Mouse (Mus musculus): ENCODE data around the gene Pik3r1.
A peak's percentile ranks its signal among the peaks of the same experiment; 100 is the strongest.

The Pik3r1 gene

DNA sequence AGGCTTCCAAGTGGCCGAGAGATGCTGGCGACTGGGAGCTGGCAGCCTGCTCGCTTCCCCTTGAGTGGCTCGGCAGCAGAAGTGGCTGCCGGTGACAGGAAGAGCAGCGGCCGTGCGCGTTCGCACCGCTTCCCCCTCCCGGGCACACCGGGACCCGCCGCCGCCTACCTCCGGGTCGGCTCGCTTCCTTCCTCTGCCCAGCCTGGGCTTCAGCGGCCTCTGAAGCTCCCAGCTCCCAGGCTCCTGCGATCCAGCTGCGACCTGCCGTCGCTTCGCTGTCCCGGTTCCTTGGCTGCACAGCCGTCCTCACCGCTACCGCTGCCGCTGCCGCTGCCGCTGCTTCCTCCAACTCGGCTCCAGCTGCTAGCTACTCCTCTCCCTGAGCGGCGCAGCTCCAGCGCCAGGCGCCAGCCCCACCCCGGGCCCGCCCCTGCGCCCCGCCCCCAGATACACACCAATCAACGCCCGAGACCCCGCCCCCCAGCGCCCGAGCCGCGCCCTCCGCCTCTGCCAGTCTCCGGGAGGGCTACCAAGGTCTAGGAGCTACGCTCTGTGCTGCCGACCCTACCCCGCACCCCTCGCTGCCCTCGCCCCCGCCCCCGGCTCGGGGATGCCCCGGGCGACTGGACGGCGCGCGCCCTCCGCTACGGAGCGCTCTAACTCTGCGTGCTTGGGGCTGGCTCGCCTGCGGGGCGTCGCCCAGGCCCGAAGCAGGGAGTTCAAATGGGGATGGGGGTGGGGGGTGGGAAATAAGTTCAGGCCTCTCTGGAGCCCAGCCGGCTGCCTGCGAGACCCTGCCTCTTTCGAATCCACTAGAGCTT lies at the start of gene Pik3r1:
Gene Pik3r1 (minus strand): TSS at position 409 of the 821 bp plus-strand sequence.
- DNase-seq, result peak; percentile 100

DNA sequence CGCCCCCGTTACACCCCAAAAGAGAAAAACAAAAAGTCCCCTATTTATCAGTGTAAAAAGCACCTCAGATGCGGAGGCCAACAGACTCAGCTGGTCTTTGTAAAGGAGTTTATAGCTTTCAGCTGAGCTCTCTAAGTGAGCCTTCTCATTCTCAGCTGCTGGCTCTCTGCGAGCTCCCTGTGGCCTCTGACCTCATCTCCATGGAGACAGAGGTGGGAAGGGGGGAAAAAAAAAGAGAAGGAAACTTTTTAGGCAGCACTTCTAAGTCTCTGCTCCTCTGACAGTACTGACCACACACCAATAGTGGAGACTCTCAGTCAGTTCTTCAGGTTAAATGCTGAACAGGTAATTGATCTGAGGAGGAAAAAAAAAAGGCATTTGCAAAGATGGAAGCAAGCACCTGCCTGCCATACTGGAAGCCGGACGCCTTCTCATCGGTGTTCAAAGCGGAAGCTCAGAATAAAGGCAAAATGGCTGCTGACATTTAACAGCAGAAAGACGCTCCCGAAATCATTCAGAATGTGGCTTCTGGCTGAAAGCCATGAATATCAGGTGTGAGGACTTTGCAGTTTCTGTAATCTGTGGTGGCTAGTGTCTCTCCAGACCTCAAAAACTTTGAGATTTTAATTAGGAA lies 45.4 kb upstream of the Pik3r1 start:
- peak; percentile 94 for DNase-seq

DNA sequence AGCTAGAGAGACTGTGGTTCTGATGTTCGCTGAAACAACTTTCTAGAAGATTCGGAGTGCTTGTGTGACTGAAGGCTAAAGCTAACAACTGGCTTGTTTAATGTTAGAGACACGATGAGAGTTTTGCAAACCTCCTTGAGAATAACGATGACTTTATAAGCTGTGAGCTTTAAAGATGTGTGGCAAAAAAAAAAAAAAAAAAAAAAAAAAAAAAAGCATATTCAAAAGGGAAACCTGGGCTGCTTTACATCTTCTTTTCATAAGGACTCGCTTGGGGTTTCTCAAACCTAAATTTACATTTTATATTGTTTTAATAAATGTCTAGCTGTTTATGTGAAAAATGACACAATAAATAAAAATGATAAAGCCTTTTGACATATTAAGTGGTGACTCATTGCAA lies 44.3 kb upstream of the Pik3r1 start:
- no peak for DNase-seq

DNA sequence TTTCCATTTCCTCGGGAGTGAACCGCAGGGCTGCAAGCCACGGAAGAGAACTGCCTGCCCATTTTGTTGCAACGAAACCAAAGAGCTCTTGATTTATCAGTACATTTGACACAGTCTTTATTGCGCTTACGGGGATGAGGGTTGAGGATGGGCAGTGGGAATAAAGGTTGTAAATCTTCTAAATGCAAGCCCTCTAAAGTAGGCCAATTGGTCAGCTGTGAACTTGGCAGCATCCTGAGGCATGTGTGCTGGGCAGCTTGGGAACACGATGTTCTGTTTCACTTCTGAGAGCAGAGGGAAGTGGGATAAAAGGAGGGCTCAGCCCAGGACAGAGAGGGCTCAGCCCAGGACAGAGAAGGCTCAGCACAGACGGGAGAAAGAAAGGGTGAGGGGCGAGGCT lies 43.9 kb upstream of the Pik3r1 start:
- DNase-seq, result peak; percentile 98

DNA sequence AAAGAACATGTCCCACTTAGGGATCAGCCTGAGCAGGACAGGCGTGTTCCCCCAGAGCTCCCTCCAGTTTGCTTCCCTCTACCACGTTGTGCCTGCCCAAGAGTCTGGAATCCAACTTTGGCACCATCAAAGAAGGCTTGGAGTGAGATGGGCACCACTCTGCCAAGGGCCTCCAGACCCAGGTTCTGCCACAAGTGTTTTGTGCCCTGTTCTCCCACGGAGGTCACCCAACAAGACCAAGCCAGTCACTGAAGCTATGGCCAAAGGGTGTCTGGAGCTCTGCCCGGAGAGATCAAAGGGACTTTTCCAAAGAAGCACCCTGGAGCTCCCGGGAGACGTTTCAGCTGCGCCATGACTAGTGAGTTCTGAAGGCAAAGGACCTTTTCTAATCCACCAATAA lies 42.6 kb upstream of the Pik3r1 start:
- DNase-seq, result peak; percentile 96

DNA sequence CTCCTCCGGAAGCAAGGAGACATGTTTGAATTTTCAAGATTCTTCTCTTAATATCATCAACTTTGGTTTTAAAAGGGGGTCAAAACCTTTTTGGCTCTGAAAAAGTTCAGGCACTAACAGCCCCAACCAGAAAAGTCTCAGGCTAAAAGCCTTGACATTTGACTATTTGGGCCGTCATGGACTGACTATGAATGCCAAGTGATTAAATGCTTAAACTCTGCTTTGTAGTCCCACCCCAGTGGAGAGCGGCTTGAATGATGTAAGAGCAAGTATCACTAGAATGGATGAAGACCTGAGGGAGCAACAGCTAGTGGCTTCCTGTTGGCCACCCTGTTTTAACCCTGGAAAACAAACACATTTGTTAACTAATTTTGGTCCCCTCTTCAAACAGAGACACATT lies 41.8 kb upstream of the Pik3r1 start:
- peak; percentile 88 for DNase-seq

DNA sequence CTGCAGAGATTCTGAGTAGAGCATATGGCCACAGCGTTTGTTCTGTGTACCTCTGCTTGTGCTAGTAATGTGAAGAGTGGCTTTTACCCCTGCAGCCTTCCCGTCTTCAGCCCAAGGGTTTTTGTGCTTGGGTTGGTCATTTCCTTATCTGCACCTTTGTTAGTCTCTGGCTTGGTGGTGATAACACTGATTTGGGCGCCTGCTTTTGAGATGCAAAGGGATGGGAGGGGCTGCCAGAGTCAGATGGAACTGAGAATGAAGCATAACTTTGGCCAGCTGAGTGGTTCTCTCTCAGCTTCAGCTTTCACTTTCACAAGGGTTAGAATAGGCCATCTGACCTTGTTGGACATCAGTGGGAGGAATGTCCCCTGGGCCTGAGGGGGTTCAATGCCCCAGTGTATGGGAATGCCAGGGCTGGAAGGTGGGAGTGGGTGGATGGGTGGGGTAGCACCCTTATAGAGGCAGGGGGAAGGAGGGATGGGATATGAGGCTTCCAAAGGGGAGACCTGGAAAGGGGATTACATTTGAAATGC lies 37.6 kb upstream of the Pik3r1 start:
- peak; percentile 89 for DNase-seq

DNA sequence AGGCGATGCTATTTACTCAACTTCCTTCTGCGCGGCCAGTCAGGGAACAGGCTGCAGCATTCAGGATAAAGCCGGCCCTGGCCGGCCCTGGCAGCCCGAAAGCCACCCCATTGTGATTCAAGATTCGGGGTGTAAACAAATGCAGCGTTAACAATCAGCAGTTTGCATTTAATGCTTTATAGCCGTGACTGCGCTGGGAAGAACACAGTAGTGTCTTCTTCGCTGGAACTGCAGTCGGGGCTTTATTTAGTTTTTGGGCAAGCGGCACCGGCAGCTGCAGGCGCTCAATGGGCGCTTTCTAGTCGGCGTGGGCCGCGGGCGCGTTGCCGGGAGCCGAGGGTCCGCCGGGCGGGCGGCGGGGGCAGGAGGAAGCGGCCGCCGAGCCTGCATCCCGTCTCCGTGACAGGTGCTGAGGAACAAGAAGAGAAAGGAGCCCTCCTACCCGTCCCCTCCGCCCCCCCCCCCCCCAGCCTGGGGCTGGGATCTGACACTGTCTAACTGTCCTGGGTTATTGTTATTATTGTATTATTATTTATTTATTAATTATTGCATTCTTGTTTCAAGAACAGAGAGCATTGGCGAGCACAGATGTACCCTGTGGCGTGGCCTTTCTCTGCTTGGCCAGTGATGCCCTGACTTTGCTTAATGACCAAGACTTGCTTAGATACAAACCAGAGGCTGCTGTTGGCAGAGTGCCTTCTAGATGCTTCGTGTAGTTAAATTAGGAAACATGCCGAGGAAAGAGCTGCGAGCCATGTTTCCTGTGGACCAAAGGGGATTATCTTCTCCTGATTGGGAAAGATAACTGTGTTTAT lies 33.6 kb upstream of the Pik3r1 start:
- peak; percentile 97 for DNase-seq

DNA sequence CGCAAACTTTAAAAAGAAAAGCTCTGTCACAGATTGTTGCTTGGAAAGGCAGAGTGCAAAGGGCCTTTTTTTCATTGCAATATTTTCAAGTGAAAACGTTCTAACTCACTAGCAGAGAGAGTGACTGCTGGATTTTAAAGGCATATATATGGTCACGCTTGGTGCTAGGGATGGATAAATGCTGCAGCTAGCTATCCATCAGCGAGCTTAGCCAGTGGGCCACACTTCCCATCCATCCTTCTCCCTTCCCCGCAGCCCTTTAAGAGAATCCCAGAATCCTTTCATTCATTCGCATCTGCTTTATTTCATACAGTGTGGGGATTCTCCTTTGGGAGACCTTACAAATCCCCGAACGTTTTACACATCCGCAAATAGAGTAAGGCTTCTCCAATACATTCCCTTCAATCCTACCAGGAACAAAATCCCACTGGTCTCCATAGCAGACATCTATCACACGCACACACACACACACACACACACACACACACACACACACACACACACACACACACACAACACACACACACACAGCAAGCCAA lies 32.9 kb upstream of the Pik3r1 start:
- DNase-seq, result no peak

DNA sequence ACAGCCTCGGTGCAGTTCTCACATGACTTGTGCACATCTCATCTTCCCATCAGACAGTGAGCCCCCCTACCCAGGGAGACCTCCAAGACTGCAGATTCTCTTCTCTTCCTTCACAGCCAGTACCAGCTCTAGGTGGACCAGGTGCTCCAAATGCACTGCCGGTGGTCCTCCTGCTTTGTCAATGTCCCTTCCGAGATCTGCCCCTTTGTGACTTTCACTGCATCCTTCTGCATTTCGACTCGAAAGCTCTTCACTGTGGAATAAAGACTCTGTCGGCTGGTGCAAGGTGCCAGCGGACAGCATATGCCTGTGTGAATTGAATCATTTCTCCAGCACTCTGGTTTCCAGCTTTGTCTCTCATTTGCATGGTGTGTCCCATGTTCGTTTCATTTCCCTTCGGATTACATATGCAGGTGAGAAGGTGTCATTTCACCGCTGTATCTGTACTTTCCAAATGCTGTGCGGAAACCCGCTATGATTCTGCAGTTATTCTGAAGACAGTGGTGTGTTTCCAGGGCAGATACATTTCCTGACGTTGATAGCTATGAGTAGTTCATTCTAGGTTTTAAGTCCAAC lies 32.1 kb upstream of the Pik3r1 start:
- DNase-seq, result peak; percentile 84

DNA sequence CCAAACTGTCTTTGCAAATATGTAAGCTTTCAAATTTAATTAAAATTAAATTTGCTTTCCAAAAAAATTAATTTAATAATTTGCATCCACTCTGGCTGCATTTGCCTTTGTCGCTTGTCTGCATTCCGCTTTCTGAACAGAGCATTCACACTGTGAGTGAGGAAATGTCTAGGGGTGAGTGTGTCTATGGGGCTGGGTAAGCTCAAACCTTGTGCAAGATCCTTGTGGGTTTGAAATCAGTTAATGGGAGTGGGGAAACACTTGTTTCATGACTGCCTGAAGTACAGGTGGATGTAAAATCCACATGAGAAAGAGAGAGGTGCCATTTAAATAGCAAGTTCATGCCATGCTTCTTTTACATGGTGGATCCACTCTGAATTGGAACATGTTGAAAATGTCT lies 31.3 kb upstream of the Pik3r1 start:
- no peak for DNase-seq

DNA sequence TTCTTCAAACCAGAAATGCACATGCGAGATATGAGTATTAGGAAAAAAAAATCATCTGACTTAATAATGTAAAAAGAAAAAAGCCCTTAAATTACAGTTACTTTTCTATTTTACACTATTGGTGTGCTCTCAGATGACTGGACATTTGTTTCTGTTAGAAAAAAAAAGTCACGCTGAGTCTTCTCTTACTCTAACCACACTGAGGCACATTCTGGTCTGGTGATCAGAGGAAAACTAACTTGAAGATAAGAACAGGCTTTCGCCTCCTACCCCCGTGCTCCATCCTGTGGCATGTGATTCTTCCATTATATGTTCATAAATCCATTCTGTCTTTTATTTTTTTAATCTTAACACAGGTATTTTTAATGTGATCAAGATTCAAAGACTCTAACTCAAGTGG lies 30.5 kb upstream of the Pik3r1 start:
- DNase-seq, result no peak

DNA sequence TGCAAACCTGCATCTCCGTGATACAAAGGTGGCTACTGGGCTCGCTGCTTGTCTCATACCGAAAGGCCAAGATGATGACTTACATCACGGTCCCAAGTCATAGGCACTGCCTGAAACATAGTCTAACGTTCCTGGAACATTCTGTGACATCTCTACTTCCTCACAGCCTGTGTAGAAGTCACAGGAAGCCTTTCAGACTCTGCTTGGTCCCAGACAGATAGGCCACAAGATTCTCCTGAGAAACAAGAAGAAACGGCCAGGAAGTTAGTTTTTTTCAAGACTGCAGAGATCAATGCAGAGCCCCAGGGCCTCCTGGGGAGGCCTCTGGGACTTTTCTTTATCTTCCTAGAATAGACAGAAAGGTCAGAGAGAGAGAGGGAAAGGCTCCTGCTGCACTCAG lies 29.0 kb upstream of the Pik3r1 start:
- DNase-seq, result peak; percentile 86

DNA sequence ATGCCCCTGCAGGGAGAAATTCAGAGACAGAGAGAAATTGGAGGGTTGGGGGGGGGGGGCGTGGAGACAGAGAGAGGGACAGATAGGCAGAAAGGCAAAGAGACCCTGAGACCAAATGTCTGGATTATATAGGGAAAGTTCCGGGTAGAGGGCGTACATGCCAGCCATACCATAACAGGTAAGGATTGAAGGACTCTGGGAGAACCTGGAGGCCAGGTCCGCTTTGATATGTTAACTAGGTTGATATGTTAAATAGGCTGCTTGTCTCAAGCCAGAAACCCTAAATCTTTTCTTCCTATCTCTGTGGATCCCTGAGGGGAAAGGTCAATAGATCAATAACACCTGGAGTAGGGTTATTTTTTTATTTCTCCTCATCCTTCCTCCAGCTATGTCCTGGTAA lies 17.7 kb upstream of the Pik3r1 start:
- peak; percentile 59 for DNase-seq

DNA sequence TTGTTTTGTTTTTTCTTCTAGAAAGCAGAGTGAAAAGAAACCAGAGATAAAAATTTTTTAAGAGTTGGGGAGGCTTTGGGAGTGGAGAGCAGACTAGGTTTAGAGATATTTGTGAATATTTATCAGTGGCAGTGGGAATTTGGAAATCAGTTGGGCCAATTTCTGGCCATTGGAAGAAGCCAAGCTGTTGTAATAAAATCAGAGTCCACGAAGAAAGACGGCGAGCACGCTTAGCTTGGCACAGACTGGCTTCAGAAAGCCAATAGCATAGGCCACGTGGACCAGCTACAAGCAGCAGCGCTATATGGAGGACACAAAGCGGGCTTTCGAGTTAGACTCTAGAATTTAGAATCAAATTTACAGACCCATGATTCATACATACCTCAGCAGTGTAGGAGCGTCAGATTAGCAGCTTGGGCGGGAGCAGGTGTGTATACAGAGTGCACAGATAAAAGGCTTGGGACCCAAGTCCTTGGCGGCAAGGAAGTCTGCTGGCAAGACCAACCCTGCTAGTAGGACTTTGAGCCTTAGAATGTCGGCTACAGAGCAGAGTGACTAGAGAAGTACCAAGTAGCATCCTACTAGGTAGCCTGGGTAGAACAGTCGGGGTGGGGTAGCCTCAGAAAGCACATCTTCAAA lies 16.8 kb upstream of the Pik3r1 start:
- no peak for DNase-seq

DNA sequence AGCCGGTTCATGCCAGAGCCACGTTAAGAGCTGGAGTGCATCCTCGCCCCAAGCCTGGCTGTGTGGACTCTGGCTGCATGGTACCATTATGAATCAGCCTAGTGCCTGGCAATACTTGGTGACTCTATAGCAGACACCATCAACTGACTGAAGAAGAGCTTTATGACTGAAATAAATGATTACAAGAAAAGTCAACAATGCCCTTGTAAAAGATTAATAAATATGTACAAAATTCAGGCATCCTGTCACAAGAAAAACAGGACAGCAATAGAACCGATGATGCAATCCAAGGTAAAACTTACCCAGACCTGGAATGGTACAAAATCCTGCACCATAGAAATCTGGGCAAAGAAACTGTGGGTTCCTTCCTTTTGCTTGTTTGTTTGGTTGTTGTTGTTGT lies 11.0 kb upstream of the Pik3r1 start:
- no peak for DNase-seq

DNA sequence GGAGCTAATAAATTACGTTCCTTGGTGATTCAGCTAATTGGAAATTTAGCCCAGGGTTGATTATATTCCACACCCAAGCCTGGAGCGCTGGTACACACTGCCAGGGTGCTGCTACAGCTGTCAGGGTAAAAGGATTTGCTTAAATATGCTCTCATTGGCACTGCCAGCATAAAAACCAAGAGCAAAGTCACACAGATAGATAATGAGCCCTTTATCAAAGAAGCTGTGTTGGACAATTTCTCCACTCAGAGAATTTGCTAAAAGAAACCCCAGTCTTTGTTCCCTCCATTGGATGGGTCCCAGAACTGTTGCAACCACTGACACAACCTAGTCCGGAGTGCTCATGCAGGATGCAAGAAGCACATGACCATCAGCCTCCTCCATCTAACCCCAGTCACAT lies 9.8 kb upstream of the Pik3r1 start:
- peak; percentile 87 for DNase-seq

DNA sequence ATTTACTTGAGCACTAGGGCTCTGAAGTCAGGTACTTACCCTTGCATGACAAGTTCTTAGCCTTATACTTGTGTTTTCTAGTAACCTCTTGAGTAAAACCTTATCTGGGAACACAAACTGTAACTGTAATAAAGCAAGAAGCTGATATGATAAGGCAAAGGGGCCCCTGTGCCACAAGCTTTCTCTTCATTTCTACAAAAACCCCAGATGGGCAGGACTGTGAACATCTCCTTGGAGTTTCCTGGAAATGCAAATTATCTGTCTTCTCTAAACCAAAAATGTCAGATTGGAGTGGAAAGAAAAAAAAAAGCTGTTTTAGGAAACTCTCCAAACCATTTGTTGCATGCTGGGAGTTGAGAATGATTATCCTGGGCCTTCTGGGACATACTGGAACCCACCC lies 3.1 kb upstream of the Pik3r1 start:
- no peak for DNase-seq

DNA sequence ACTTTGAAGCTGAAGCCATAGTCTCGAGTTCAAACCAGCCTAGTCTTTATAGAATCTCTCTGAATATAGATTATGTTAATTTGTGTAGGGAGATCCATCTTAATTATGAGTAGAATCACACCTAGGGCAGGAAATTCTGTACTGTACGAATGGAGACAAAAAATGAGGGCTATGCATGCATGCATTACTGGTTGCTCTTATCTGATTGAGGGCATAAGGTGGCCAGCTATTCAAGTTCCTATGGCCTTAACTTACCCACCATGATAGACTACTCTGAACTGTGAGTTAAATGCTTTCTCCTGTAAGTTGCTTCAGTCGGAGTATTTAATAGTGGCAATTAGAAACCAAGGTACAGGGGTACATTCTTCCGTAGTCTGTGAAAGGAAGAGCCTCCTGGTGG lies 1.9 kb upstream of the Pik3r1 start:
- DNase-seq, result no peak

DNA sequence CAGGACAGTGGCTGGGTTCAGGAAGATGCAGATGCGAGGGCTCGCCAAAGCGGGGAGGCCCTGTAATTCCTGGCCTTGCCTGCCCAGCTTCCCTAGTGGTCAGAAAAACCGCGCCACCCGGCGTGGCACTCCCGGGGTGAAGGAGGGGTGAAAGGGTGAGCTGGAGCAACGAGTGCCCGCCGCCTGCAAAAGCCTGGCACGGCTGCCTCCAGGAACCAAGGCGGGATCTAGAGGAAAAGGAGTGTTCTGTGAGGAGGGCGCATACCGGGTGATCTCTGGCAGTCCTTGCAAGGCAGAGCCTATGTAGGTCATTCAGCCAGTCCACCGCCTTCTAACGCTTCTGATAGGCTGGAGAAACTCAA lies 594 bp upstream of the Pik3r1 start:
- DNase-seq, result peak; percentile 98

DNA sequence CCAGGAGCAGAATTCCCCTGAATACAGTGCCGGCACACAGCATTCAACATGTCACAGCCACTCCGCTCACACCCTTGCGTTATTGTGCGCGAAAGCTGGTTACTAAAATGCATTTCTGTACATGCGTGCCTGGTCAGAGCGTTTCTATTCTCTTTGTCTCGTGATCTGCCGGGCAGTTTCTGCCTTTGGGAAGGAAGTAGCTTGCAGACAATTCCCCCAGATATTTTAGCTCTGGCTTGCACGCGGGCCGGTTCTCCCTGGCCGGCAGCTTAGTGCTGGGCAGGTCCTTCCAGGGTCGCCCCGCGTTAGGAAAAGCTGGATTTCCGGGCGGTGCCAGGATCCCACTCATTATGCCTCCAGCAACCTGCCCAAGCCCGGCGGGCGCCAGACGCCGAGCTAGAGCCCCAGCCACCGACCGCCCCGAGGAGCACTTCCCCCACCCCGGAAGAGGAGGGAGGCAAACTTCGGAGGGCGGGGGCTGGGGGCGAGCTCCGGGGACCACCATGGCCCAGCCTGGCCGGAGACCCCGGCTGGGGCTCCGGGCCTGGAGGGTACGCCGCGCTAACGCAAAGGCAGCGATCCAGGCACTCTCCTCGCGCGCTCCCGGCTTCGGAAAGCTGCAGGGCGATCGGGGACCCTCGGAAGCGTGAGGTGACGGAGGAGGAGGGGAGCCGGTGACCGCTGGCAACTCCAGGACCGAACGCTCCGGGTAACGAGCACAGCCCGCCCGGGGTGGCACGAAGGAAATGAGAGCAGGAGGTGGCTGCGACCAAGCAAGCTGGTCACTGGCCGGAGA lies 806 bp downstream of the Pik3r1 start:
- DNase-seq, result peak; percentile 98

DNA sequence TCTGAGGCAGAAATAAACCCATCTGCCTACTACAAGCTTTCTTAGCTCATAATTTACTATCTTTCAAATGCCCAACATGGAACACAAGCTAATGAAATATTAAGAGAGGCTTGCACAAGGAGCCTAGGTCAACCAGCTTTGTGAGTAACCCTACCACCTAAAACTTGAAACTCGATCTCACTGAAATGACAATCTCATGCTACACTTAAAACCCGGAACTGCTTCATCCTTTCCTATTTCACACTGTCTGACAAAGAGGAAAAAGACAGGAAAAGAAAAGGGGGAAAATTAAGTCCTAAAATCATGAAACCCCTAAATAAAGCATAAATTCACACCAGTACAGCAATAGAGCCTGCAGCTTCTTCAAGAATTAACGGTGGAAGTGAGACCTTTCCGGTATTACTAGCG lies 1.4 kb downstream of the Pik3r1 start:
- DNase-seq, result no peak

All from heart, adult 11 months (tissue).